Mouse (Mus musculus) cerebellum, adult 8-10 months (tissue): ENCODE data around the gene Arhgef26.

Experiments used
- DNase-seq: peaks from one replicate; pipeline ENCODE4 v3.0.0; 2022

The Arhgef26 gene

GRCm38 (mm10) chr3:62392636-62393035, 54.5 kb downstream of the Arhgef26 start:
- no peak for DNase-seq

- no peak for DNase-seq
Measured at GRCm38 (mm10) chr3:62394284-62394683, 56.1 kb downstream of the Arhgef26 start.

- DNase-seq, result no peak
Measured at GRCm38 (mm10) chr3:62395368-62395767, 57.2 kb downstream of the Arhgef26 start.

GRCm38 (mm10) chr3:62396109-62396508, 58.0 kb downstream of the Arhgef26 start:
- no peak for DNase-seq

- DNase-seq, result no peak
Measured at GRCm38 (mm10) chr3:62398094-62398493, 60.0 kb downstream of the Arhgef26 start.

- no peak for DNase-seq
Measured at GRCm38 (mm10) chr3:62399826-62400746, 61.9 kb downstream of the Arhgef26 start.

GRCm38 (mm10) chr3:62402466-62402865, 64.3 kb downstream of the Arhgef26 start:
- DNase-seq, result no peak

- no peak for DNase-seq
Measured at GRCm38 (mm10) chr3:62404477-62405246, 66.5 kb downstream of the Arhgef26 start.

- DNase-seq, result no peak
Measured at GRCm38 (mm10) chr3:62409555-62410182, 71.5 kb downstream of the Arhgef26 start.

- no peak for DNase-seq
Measured at GRCm38 (mm10) chr3:62410491-62410890, 72.3 kb downstream of the Arhgef26 start.

- peak; percentile 8 for DNase-seq
Measured at GRCm38 (mm10) chr3:62412704-62413103, 74.6 kb downstream of the Arhgef26 start.

- no peak for DNase-seq
Measured at GRCm38 (mm10) chr3:62414926-62415325, 76.8 kb downstream of the Arhgef26 start.

GRCm38 (mm10) chr3:62417458-62417857, 79.3 kb downstream of the Arhgef26 start:
- DNase-seq, result no peak

- DNase-seq, result no peak
Measured at GRCm38 (mm10) chr3:62418387-62419138, 80.4 kb downstream of the Arhgef26 start.

- no peak for DNase-seq
Measured at GRCm38 (mm10) chr3:62433675-62434074, 95.5 kb downstream of the Arhgef26 start.

GRCm38 (mm10) chr3:62435923-62436322, 97.8 kb downstream of the Arhgef26 start:
- DNase-seq, result no peak

GRCm38 (mm10) chr3:62440431-62440969, 102.4 kb downstream of the Arhgef26 start:
- DNase-seq, result no peak

GRCm38 (mm10) chr3:62443582-62444194, 105.5 kb downstream of the Arhgef26 start:
- DNase-seq, result no peak

- DNase-seq, result no peak
Measured at GRCm38 (mm10) chr3:62446271-62446670, 108.1 kb downstream of the Arhgef26 start.

- DNase-seq, result no peak
Measured at GRCm38 (mm10) chr3:62447151-62447550, 109.0 kb downstream of the Arhgef26 start.

GRCm38 (mm10) chr3:62449871-62450496, 111.8 kb downstream of the Arhgef26 start:
- DNase-seq, result no peak
